Mouse (Mus musculus): ENCODE measurements around the gene Ddx54. TPM values are rescaled to one million over a fixed set of nuclear protein-coding genes. Genes with fewer than 3 reads are reported as not detected.
A peak's percentile ranks its signal among the peaks of the same experiment; 100 is the strongest.

Gene Ddx54
- polyA plus RNA-seq, 1 experiment = 20.4 TPM

DNA sequence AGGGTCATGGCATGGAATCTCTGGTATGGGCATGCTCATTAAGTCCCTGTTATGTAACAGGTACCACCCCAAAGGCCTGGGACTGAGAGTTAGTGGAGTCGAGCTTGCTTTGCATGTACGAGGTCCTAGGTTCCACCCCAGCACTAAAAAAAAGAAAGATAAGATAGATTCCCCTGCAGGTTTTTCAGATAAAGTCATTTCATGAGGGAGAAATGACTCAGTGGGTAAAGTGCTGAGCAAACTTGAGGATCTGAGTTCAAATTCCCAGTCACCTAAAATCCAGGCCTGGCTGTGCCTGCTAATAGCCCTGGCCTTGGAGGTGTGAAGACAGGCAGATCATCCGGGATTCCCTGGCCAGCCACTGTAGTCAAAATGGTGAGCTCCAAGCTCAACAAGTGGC lies 59.3 kb downstream of the Ddx54 start:
- no peak overlapping the region for H3K27ac ChIP-seq (ENCODE audit: insufficient read depth, low read depth, low read length)
- H3K4me3 ChIP-seq (ENCODE audit: insufficient read depth, low read length) = no peak overlapping the region
- TF ChIP-seq POLR2A (IDR thresholded peaks at IDR 0.05; ENCODE audit: borderline replicate concordance, low read depth, low read length) (no peak), CTCF (IDR thresholded peaks at IDR 0.05; ENCODE audit: low read depth, low read length) (no peak)
- no peaks in the 10 kb centered on the region for H3K4me1 ChIP-seq (ENCODE audit: control insufficient read depth, insufficient read depth, low read length)

DNA sequence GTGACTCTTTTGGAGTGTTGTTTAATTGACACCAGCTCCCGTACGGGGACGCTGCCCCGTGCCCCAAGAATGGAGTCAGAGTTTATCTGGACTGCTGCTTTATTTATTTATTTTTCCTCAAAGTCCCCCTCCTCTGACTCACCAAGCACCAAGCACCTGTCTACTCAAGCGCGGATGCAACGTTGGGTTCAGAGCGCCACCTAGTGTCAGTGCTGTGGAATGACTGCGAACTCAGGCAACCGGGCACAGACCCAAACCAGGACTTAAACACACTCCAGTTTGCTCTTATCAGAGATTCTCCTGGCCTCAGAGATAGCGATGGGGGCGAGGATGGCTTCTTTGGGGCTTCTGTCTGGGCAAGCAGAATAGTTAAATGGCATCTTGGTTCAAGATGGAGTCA lies 61.1 kb downstream of the Ddx54 start:
- TF ChIP-seq CTCF (IDR thresholded peaks at IDR 0.05; ENCODE audit: low read depth, low read length) (peak; percentile 99), POLR2A (IDR thresholded peaks at IDR 0.05; ENCODE audit: borderline replicate concordance, low read depth, low read length) (no peak)
- Histone ChIP-seq H3K4me3 (ENCODE audit: insufficient read depth, low read length) (no peak overlapping the region), H3K4me1 (ENCODE audit: control insufficient read depth, insufficient read depth, low read length) (no peaks in the 10 kb centered on the region), H3K27ac (ENCODE audit: insufficient read depth, low read depth, low read length) (no peak overlapping the region)

DNA sequence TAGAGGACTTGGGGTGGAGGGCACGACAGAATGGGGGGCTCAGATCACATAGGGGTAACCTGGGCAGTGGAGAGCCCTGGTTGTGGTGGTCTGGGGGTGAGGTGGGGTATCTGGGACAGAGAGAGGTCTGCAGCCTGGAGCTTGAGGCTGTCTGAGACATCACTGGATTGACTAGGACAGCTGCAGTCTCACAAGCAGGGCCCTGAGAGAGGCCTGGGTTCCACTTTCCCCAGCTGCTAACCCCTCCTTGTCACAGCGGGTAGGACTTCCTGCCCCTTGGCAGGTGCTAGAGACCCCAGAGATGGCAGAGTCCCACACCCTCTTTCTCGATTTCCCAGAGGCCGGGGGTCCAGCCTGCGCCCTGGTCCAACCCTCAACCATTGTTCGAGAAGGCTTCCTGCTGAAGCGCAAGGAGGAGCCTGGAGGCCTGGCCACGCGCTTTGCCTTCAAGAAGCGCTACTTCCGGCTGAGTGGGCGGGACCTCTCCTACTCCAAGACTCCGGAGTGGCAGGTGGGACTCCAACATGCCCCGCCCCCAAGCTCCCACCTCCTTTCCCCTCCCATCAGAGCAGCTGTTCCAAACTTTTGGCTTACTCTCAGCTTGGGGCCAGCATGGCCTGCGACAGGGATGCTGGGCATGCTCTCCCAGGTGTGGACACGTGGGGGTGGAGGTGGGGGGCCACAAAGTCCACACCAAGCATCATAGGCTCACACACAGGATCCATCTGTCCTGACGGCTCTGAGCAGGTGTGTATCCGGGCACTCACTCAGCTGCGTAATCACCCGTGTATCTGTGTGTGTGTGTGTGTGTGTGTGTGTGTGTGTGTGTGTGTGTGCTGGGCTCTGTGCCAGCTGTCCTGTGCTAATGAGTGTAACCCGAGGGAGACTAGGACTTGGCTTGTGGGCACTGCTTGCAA lies 61.9 kb downstream of the Ddx54 start:
- H3K27ac ChIP-seq (ENCODE audit: insufficient read depth, low read depth, low read length) = no peak overlapping the region
- H3K4me1 ChIP-seq (ENCODE audit: control insufficient read depth, insufficient read depth, low read length) = 0 out of 2 replicates have a peak, but pooled peaks cover 2% of the 10 kb centered on the region
- H3K4me3 ChIP-seq (ENCODE audit: insufficient read depth, low read length) = no peak overlapping the region
- TF ChIP-seq POLR2A (IDR thresholded peaks at IDR 0.05; ENCODE audit: borderline replicate concordance, low read depth, low read length) = no peak
- no peak for TF ChIP-seq CTCF (IDR thresholded peaks at IDR 0.05; ENCODE audit: low read depth, low read length)

DNA sequence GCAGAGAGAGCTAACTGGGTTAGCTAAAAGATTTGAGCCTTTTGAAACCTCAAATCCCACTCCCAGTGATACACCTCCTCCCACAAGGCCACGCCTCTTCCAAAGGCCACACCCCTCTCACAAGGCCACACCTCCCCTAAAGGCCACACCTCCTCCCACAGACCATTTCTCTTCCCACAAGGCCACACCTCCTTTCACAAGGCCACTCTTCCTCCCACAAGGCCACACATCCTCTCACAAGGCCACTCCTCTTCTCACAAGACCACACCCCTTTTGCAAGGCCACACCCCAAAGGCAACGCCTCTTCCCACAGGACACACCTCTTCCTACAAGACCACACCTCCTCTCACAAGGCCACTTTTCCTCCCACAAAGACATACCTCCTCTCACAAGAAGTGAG lies 65.0 kb downstream of the Ddx54 start:
- Histone ChIP-seq H3K4me1 (ENCODE audit: control insufficient read depth, insufficient read depth, low read length) (0 out of 2 replicates have a peak, but pooled peaks cover 2% of the 10 kb centered on the region), H3K4me3 (ENCODE audit: insufficient read depth, low read length) (no peak overlapping the region), H3K27ac (ENCODE audit: insufficient read depth, low read depth, low read length) (no peak overlapping the region)
- TF ChIP-seq POLR2A (IDR thresholded peaks at IDR 0.05; ENCODE audit: borderline replicate concordance, low read depth, low read length) (no peak), CTCF (IDR thresholded peaks at IDR 0.05; ENCODE audit: low read depth, low read length) (no peak)

Other genes with a start within 250 kb of the Ddx54 start
- not detected in 2 replicates for gene Lhx5, start 181.0 kb upstream of the Ddx54 start, polyA plus RNA-seq (2012; ENCODE audit: insufficient read depth, insufficient read length, missing spikeins)
- gene Sdsl, start 139.9 kb upstream of the Ddx54 start, polyA plus RNA-seq (2012; ENCODE audit: insufficient read depth, insufficient read length, missing spikeins) = not detected in 2 replicates
- gene Sds, start 136.2 kb upstream of the Ddx54 start, polyA plus RNA-seq (2012; ENCODE audit: insufficient read depth, insufficient read length, missing spikeins) = not detected in 2 replicates
- 46.8 and 55.1 TPM in 2 replicates for gene Plbd2, start 109.1 kb upstream of the Ddx54 start, polyA plus RNA-seq (2012; ENCODE audit: insufficient read depth, insufficient read length, missing spikeins)
- gene Slc8b1, start 101.6 kb upstream of the Ddx54 start, polyA plus RNA-seq (2012; ENCODE audit: insufficient read depth, insufficient read length, missing spikeins) = 73.1 and 79.4 TPM in 2 replicates
- gene Tpcn1, start 24.1 kb upstream of the Ddx54 start, polyA plus RNA-seq (2012; ENCODE audit: insufficient read depth, insufficient read length, missing spikeins) = 104 and 121 TPM in 2 replicates
- 1.2 TPM in 1 of 2 replicates, not detected in the other for gene Iqcd, start 23.7 kb upstream of the Ddx54 start, polyA plus RNA-seq (2012; ENCODE audit: insufficient read depth, insufficient read length, missing spikeins)
- gene Rita1, start 150 bp upstream of the Ddx54 start, polyA plus RNA-seq (2012; ENCODE audit: insufficient read depth, insufficient read length, missing spikeins) = 3.8 and 4.0 TPM in 2 replicates
- gene Cfap73, start 21.5 kb downstream of the Ddx54 start, polyA plus RNA-seq (2012; ENCODE audit: insufficient read depth, insufficient read length, missing spikeins) = not detected in 2 replicates
- 0.65 TPM in 1 of 2 replicates, not detected in the other for gene Rasal1, start 36.1 kb downstream of the Ddx54 start, polyA plus RNA-seq (2012; ENCODE audit: insufficient read depth, insufficient read length, missing spikeins)
- gene Dtx1, start 99.2 kb downstream of the Ddx54 start, polyA plus RNA-seq (2012; ENCODE audit: insufficient read depth, insufficient read length, missing spikeins) = not detected in 2 replicates
- gene Oas2, start 137.1 kb downstream of the Ddx54 start, polyA plus RNA-seq (2012; ENCODE audit: insufficient read depth, insufficient read length, missing spikeins) = 132 and 142 TPM in 2 replicates
- gene Oas3, start 164.9 kb downstream of the Ddx54 start, polyA plus RNA-seq (2012; ENCODE audit: insufficient read depth, insufficient read length, missing spikeins) = 48.7 and 58.3 TPM in 2 replicates
- not detected in 2 replicates for gene Oas1e, start 182.8 kb downstream of the Ddx54 start, polyA plus RNA-seq (2012; ENCODE audit: insufficient read depth, insufficient read length, missing spikeins)
- 9.6 and 13.3 TPM in 2 replicates for gene Oas1c, start 199.8 kb downstream of the Ddx54 start, polyA plus RNA-seq (2012; ENCODE audit: insufficient read depth, insufficient read length, missing spikeins)
- gene Oas1f, start 234.6 kb downstream of the Ddx54 start, polyA plus RNA-seq (2012; ENCODE audit: insufficient read depth, insufficient read length, missing spikeins) = not detected in 2 replicates
- not detected in 2 replicates for gene Oas1h, start 248.7 kb downstream of the Ddx54 start, polyA plus RNA-seq (2012; ENCODE audit: insufficient read depth, insufficient read length, missing spikeins)